Mouse (Mus musculus) CD4-positive, CD25-positive, alpha-beta regulatory T cell, adult 2 months (primary cell): ENCODE data around the gene Mtx3.

Source experiments
- DNase-seq: peaks from one replicate; pipeline ENCODE4 v3.0.0-alpha.2; 2012; ENCODE audit warnings: low read depth, low spot score

The Mtx3 gene

GRCm38 (mm10) chr13:92882986-92883720, 38.6 kb downstream of the Mtx3 start:
- DNase-seq = no peak

- no peak for DNase-seq
Observed at GRCm38 (mm10) chr13:92884206-92884605, 39.6 kb downstream of the Mtx3 start.

- DNase-seq = no peak
Observed at GRCm38 (mm10) chr13:92884930-92885329, 40.4 kb downstream of the Mtx3 start.

GRCm38 (mm10) chr13:92899087-92899486, 54.5 kb downstream of the Mtx3 start:
- DNase-seq = no peak

GRCm38 (mm10) chr13:92903291-92903690, 58.7 kb downstream of the Mtx3 start:
- DNase-seq = no peak

GRCm38 (mm10) chr13:92905944-92906343, 61.4 kb downstream of the Mtx3 start:
- DNase-seq = no peak

- no peak for DNase-seq
Observed at GRCm38 (mm10) chr13:92907366-92907765, 62.8 kb downstream of the Mtx3 start.
